Comparison of ENCODE assay signal across 18 mouse cellular contexts in genomic region chr15:8676211-8676691, GRCm38 (mm10). TPM values are rescaled to one million over a fixed set of nuclear protein-coding genes. Genes with fewer than 3 reads are reported as not detected.
DNase-seq lines count a peak whose midpoint lies in the region; TF ChIP-seq lines count a peak whose summit lies in the region.
"Had no signal": no experiment of that assay in that cellular context is flagged by ENCODE, and none has a peak within 500 bp of the region (broad histone marks: within the 10 kb centered on the region; RNA-seq: fewer than 3 reads in every experiment).

No protein-coding gene starts in this region.

- H3K27ac ChIP-seq in embryonic fibroblast, embryonic 13.5 days (ENCODE audit: insufficient read depth, low read length): peak overlapping the region; percentile 89
- H3K27ac ChIP-seq: hindbrain, embryonic 15.5 days; layer of hippocampus, adult 2 months; limb, embryonic 10.5 days; macrophage; neural tube, embryonic 13.5 days had no signal

- peak; percentile 91 for DNase-seq in heart, adult 11 months
- DNase-seq in heart, postnatal 36 days: no peak
- DNase-seq in 3T3-L1 (ENCODE audit: low read depth, low spot score) (peak; percentile 58), MN1 (ENCODE audit: low spot score) (no peak)
- DNase-seq in lung, postnatal 10 days: peak; percentile 27
- DNase-seq in left cerebral cortex, adult 11 months (ENCODE audit: low spot score): no peak
- DNase-seq: adrenal gland, postnatal 36 days; B cell, adult 2 months; cerebellum, adult 9-10 months; forebrain, postnatal 0 days; gastrocnemius, postnatal 10 days; thymus, postnatal 25 days had no signal

- H3K4me3 ChIP-seq in embryonic fibroblast, embryonic 13.5 days (ENCODE audit: insufficient read depth, low read length): no peak overlapping the region
- H3K4me3 ChIP-seq: hindbrain, embryonic 15.5 days; layer of hippocampus, adult 2 months; limb, embryonic 10.5 days; neural tube, embryonic 13.5 days had no signal

- no peak for TF ChIP-seq POLR2A in embryonic fibroblast, embryonic 13.5 days (IDR thresholded peaks at IDR 0.05; ENCODE audit: low read depth, low read length)

- H3K4me1 ChIP-seq in embryonic fibroblast, embryonic 13.5 days (ENCODE audit: control insufficient read depth, insufficient read depth, low read length): peaks cover 6% of the 10 kb centered on the region
- H3K4me1 ChIP-seq: hindbrain, embryonic 15.5 days; limb, embryonic 10.5 days had no signal

- intact Hi-C loops in heart, postnatal 36 days (cut with DNase I): no loop called here

- no peak for TF ChIP-seq CTCF in embryonic fibroblast, embryonic 13.5 days (IDR thresholded peaks at IDR 0.05; ENCODE audit: borderline replicate concordance, insufficient read depth, low read length)

RNA-seq across cellular contexts. Expression of gene Slc1a3, which starts 34.3 kb away (rescaled TPM):
- 1 to 10 TPM; 1.5 to 2.9 TPM for total RNA-seq in heart, postnatal 36 days (2021)
- 6.8 and 22.8 TPM in 2 replicates for polyA plus RNA-seq in embryonic fibroblast, embryonic 13.5 days (2011; ENCODE audit: insufficient read length, low read depth, missing spikeins)

Comparison
In these comparisons a context has a peak if more than half of its experiments do, and no peak if none do; other contexts are left out.
1. DNase-seq: peak in heart, adult 11 months (single experiment), 3T3-L1 (single experiment) and lung, postnatal 10 days (single experiment); none in heart, postnatal 36 days (0 of 2), MN1 (single experiment) and left cerebral cortex, adult 11 months (single experiment).